Mouse (Mus musculus) c-Kit-negative CD71-positive TER-119-positive erythroid progenitor cells, embryonic 14.5 days (primary cell): Measurements from ENCODE around the gene Gcnt4.

ENCODE experiments used
- DNase-seq: peaks from one replicate; pipeline ENCODE4 v3.0.0-alpha.2; 2013; ENCODE audit warnings: low read depth, low spot score

Gcnt4 gene

GRCm38 (mm10) chr13:96990561-96991265 lies 66.2 kb downstream of the Gcnt4 start:
- DNase-seq: no peak

GRCm38 (mm10) chr13:96993291-96993989 lies 69.0 kb downstream of the Gcnt4 start:
- DNase-seq: no peak

- no peak for DNase-seq
Measured at GRCm38 (mm10) chr13:96995243-96995642, 70.8 kb downstream of the Gcnt4 start.

- DNase-seq: no peak
Measured at GRCm38 (mm10) chr13:96997080-96997479, 72.6 kb downstream of the Gcnt4 start.
